Mouse (Mus musculus): ENCODE results near the gene Sec14l1.

- TF ChIP-seq CTCF (IDR thresholded peaks at IDR 0.05; ENCODE audit: low read depth) = peak; percentile 23
- TF ChIP-seq EP300 (IDR thresholded peaks at IDR 0.05; ENCODE audit: low read depth) = no peak
Measured at GRCm38 (mm10) chr11:117154088-117154815, 39.3 kb downstream of the Sec14l1 start.

Measured in liver, postnatal 0 days (tissue).